Mouse (Mus musculus) stomach, postnatal 0 days (tissue): Measurements from ENCODE around the gene Dner.

Experiments
- CTCF ChIP-seq: IDR thresholded peaks from 2 replicates; pipeline ENCODE4 v1.5.1; 2016; ENCODE audit warnings: antibody characterized with exemption, low read depth, mild to moderate bottlenecking, moderate library complexity
- EP300 ChIP-seq: optimal IDR thresholded peaks from 2 replicates; pipeline ENCODE3; 2016; ENCODE audit warnings: antibody characterized with exemption

GRCm38 (mm10) chr1:84350262-84350661 lies 345.8 kb downstream of the Dner start:
- TF ChIP-seq CTCF = no peak
- no peak for TF ChIP-seq EP300
